Mouse (Mus musculus) bone marrow, adult 2 months (tissue): Measurements from ENCODE around the gene Tnk1. TPM values are rescaled to one million over a fixed set of nuclear protein-coding genes. Genes with fewer than 3 reads are reported as not detected.

ENCODE experiments used
- H3K27ac ChIP-seq: fragments of 200-500 bp; 2 replicates; pipeline ENCODE4 v1.5.1; 2012; ENCODE audit warnings: low read depth, mild to moderate bottlenecking, control low read depth, inconsistent platforms, low read length; ENCODE audit not compliant: control insufficient read depth, poor library complexity, insufficient read depth
- H3K4me1 ChIP-seq: fragments of 200-500 bp; 2 replicates; pipeline ENCODE4 v1.6.1; 2011; ENCODE audit warnings: low read length; ENCODE audit not compliant: control insufficient read depth, insufficient read depth
- H3K4me3 ChIP-seq: fragments of 200-500 bp; replicated peaks from 2 replicates; pipeline ENCODE3; 2011; ENCODE audit warnings: mild to moderate bottlenecking, low read depth, low read length, control low read depth; ENCODE audit not compliant: control insufficient read depth
- CTCF ChIP-seq: fragments of 200-500 bp; IDR thresholded peaks from 2 replicates; pipeline ENCODE4 v1.5.1; 2011; ENCODE audit warnings: low read length, control low read depth; ENCODE audit not compliant: control insufficient read depth, insufficient read depth
- POLR2A ChIP-seq: fragments of 200-500 bp; IDR thresholded peaks from 2 replicates; pipeline ENCODE4 v1.6.1; 2011; ENCODE audit warnings: low read depth, mild to moderate bottlenecking, control low read depth, low read length, borderline replicate concordance; ENCODE audit not compliant: control insufficient read depth
- WGBS: fragments of 180-500 bp; shearing (Covaris S2); methylation state at CpG from one replicate; pipeline ENCODE4 v1.1.7; 2018; 5-methylcytosine and 5-hydroxymethylcytosine counted together
- polyA plus RNA-seq: library from polyadenylated mRNA; stranded (reverse); fragments of >200 nt; gene quantifications from 2 replicates; pipeline ENCODE4 v1.2.4, GENCODE M21; 2011; ENCODE audit warnings: low replicate concordance; ENCODE audit not compliant: missing spikeins, insufficient read depth, insufficient read length

Gene Tnk1
- polyA plus RNA-seq, 1 experiment: 5.4 TPM

DNA sequence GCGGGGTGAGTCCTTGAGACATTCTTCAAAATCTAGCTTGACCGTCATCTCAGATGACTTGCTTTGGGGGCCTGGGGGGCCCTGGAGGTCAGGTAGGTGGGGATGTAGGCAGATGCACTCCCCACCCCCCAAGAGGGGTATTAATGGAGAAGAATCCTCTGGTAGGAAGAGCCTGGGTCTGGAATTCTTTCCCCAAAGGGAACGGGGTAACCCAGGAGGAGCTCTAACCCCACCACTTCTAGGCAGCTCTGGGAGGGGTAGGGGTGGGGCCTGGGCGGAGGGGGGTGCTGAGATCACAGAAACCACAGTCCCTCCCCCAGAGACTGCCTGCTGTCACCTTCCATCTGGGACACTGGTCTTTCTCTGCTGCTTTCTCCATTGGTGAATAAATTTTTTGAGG is 36.8 kb upstream of the Tnk1 start, which contains the start of gene Acap1:
Gene Acap1 (minus strand): TSS at position 249 of the 400 bp plus-strand sequence.
- WGBS: 9% methylated on average over 4 of the region's 4 CpGs

GRCm38 (mm10) chr11:69894671-69895070 is 36.1 kb upstream of the Tnk1 start:
- H3K4me1 ChIP-seq: peaks cover 4% of the 10 kb centered on the region; the same call in 1 of the 2 replicates

More for the DNA sequence above, 36.8 kb upstream of the Tnk1 start, which contains the start of gene Acap1:
- peaks cover 4% of the 10 kb centered on the region; the same call in 1 of the 2 replicates for H3K4me1 ChIP-seq
- H3K4me3 ChIP-seq: peak within 1 kb of the TSS; percentile 64
- TF ChIP-seq CTCF (no peak), POLR2A (peak; percentile 14; the same call in 1 of the 2 replicates)
- H3K27ac ChIP-seq: peak within 1 kb of the TSS; percentile 90

DNA sequence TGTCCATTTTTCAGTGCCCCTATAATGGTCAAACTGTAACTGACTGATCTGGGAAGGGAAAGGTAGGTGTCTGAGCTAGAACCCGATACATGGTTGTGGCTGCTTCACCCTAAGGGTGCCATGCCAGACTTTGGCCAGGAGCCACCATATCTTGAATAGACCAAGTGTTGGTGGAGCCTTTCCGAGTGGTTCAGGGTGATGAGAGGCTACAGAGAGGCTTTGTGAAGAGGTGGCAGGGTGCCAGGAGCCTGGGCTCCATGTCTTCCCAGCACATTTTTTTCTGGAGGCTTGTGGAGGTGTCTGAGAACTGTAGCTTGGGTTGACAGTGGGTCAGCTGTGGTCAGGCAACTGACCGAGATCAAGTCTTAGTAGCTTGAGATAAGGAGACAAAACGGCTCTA is 33.0 kb upstream of the Tnk1 start:
- Histone ChIP-seq H3K27ac (no peak overlapping the region), H3K4me3 (no peak overlapping the region), H3K4me1 (peaks cover 4% of the 10 kb centered on the region; the same call in 1 of the 2 replicates)
- 57% methylated on average over 4 of the region's 4 CpGs for WGBS
- TF ChIP-seq POLR2A: no peak
- TF ChIP-seq CTCF: no peak

More at GRCm38 (mm10) chr11:69894671-69895070, 36.1 kb upstream of the Tnk1 start:
- TF ChIP-seq POLR2A (peak; percentile 28; the same call in 1 of the 2 replicates), CTCF (peak; percentile 11; the same call in 1 of the 2 replicates)
- WGBS: under 1% methylated on average over 5 of the region's 5 CpGs
- Histone ChIP-seq H3K27ac (peak overlapping the region; percentile 90), H3K4me3 (peak overlapping the region; percentile 64)

GRCm38 (mm10) chr11:69886907-69887635 is 28.5 kb upstream of the Tnk1 start:
- Histone ChIP-seq H3K4me1 (peaks cover 3% of the 10 kb centered on the region; the same call in 1 of the 2 replicates), H3K27ac (no peak overlapping the region), H3K4me3 (no peak overlapping the region)
- peak; percentile 47 for TF ChIP-seq CTCF
- no peak for TF ChIP-seq POLR2A
- WGBS: 64% methylated on average over 8 of the region's 8 CpGs

DNA sequence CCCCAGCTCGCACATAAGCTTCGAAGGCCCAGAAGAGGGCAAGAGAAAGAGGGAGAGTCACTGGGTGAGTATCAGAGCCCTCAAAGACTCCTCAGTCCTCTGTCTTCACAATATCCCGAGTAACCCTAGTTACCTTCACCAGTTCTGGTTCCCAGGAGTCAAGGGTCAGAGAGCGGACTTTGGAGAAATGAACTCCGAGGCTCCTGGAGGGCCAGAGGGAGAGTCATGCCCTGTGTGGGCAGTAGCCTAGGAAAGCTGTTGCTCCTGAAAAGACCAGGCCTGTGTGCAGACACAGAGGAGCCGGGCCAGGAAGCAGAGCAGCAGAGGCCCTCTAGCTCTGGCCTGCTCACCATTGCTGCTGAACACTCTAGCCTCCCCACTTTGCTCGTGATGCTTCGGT is 26.1 kb upstream of the Tnk1 start:
- WGBS: 88% methylated on average over 8 of the region's 8 CpGs
- H3K27ac ChIP-seq: no peak overlapping the region
- H3K4me1 ChIP-seq: peaks cover 4% of the 10 kb centered on the region; the same call in 1 of the 2 replicates
- TF ChIP-seq POLR2A: no peak
- TF ChIP-seq CTCF: no peak
- no peak overlapping the region for H3K4me3 ChIP-seq

DNA sequence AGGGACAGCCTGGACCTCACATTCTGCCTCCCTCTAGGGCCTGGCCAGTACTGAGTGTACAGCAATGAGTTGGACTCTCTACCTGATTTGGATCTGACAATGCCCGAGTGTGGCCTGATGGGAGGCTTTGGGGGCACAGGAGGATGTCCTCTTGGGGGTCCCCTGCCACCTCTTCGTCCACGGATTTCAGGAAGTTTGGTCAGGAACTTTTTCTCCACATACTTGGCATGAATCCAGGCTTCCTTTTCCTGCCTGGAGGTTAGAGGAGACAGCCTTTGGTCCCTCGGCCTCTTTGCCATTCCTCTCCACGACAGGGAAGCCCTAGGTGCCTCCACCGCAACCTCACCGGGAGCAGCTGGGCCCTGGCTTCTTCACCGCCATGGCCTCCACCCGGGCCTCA is 25.7 kb upstream of the Tnk1 start:
- no peak overlapping the region for H3K27ac ChIP-seq
- peaks cover 4% of the 10 kb centered on the region; the same call in 1 of the 2 replicates for H3K4me1 ChIP-seq
- no peak for TF ChIP-seq CTCF
- TF ChIP-seq POLR2A: no peak
- H3K4me3 ChIP-seq: no peak overlapping the region
- WGBS: 64% methylated on average over 9 of the region's 9 CpGs

DNA sequence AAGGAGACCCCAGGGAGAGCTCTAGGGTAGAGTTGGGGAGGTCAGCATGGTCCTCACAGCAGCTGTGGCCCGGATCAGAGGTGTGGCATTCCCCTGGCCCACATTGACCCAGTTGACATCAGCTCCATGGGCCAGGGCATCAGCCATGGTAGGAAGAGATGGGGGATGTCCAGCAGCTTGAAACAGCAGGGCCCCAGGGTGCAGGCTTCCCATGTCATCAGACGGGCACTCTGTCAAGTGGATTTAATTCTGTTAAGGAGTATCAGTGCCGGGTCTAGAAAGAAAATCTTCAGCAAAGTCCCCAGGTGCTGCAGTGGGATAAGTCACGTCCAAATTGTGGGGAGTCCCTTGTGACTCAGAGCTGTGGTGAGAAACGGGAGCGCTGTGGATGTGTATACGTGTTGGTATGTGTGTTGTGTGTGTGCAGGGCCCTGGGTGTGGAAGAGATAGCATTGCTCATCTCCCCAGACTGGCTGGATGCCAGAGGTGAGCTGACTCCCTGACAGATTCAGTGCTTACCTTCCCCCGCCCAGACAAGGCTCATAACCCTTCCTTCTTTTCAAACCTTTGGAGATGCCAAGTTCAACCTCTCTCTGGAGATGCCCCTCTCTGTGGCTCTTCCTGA is 25.1 kb upstream of the Tnk1 start:
- peaks cover 4% of the 10 kb centered on the region for H3K4me1 ChIP-seq
- TF ChIP-seq POLR2A (no peak), CTCF (no peak)
- WGBS: 66% methylated on average over 8 of the region's 8 CpGs

DNA sequence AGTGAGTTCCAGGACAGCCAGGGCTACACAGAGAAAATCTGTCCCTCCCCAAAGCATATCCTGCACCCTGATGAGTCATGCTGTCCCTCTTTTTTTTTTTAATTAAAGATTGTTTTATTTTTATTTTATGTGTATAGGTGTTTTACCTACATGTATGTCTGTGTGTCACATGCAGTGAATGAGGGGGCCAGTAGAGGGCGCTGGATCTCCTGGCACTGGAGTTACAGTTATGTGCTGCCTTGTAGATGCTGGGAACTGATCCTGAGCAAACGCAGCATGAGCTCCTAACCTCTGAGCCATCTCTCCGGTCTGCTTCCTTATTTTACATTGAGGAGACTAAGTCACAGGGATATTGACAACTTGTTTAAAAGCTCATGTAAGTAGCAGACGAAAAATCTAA is 24.5 kb upstream of the Tnk1 start:
- H3K4me1 ChIP-seq: peaks cover 4% of the 10 kb centered on the region
- TF ChIP-seq POLR2A (no peak), CTCF (peak; percentile 65)

More for the DNA sequence above, 25.1 kb upstream of the Tnk1 start:
- no peak overlapping the region for H3K27ac ChIP-seq
- H3K4me3 ChIP-seq: no peak overlapping the region

More for the DNA sequence above, 24.5 kb upstream of the Tnk1 start:
- no peak overlapping the region for H3K4me3 ChIP-seq
- WGBS: 80% methylated on average over 4 of the region's 4 CpGs
- H3K27ac ChIP-seq: no peak overlapping the region
